Mouse (Mus musculus) embryonic facial prominence, embryonic 15.5 days (tissue): ENCODE data around the gene Chd9. TPM values are rescaled to one million over a fixed set of nuclear protein-coding genes. Genes with fewer than 3 reads are reported as not detected.
"Not testable (repeated sequence)": the region's sequence is repeated elsewhere in the genome, so short reads cannot be mapped to it uniquely, and the experiment has no call there.

Experiments used
- ATAC-seq: fragments of 200-750 bp; cut with Nextera tagmentation; 2 replicates; pipeline ENCODE4 v1.8.0; 2017; ENCODE audit warnings: low read depth, moderate TSS enrichment; ENCODE audit not compliant: insufficient number of reproducible peaks, low FRiP score, low TSS enrichment
- H3K27ac ChIP-seq: fragments of 300-500 bp; sonication (generic); replicated peaks from 2 replicates; pipeline ENCODE4 v1.5.1; 2015; ENCODE audit warnings: mild to moderate bottlenecking, inconsistent platforms
- H3K27me3 ChIP-seq: fragments of 300-500 bp; sonication (generic); 2 replicates; pipeline ENCODE4 v1.6.1; 2015; ENCODE audit warnings: inconsistent platforms
- H3K36me3 ChIP-seq: fragments of 300-500 bp; sonication (generic); 2 replicates; pipeline ENCODE4 v1.6.1; 2015; ENCODE audit warnings: mild to moderate bottlenecking, inconsistent platforms
- H3K4me1 ChIP-seq: fragments of 300-500 bp; sonication (generic); 2 replicates; pipeline ENCODE4 v1.6.1; 2015; ENCODE audit warnings: inconsistent platforms
- H3K4me2 ChIP-seq: fragments of 300-500 bp; sonication (generic); replicated peaks from 2 replicates; pipeline ENCODE4 v1.6.1; 2015; ENCODE audit warnings: mild to moderate bottlenecking, inconsistent platforms
- H3K4me3 ChIP-seq: fragments of 300-500 bp; sonication (generic); replicated peaks from 2 replicates; pipeline ENCODE4 v1.5.1; 2015; ENCODE audit warnings: mild to moderate bottlenecking, inconsistent platforms
- H3K9ac ChIP-seq: fragments of 300-500 bp; sonication (generic); 2 replicates; pipeline ENCODE4 v1.6.1; 2015; ENCODE audit warnings: inconsistent platforms
- H3K9me3 ChIP-seq: fragments of 300-500 bp; sonication (generic); replicated peaks from 2 replicates; pipeline ENCODE4 v1.6.1; 2016; ENCODE audit warnings: inconsistent platforms
- WGBS: fragments of 180-500 bp; shearing (Covaris S2); methylation state at CpG from one replicate; pipeline ENCODE4 v1.1.7; 2015; 5-methylcytosine and 5-hydroxymethylcytosine counted together
- polyA plus RNA-seq: library from polyadenylated mRNA; unstranded; fragments of >200 nt; fragmentation: Nextera tagmentation; extraction: Ambion mirVana; gene quantifications from 2 replicates; pipeline ENCODE4 v1.2.1, GENCODE M21; 2015

Gene Chd9
- polyA plus RNA-seq, 1 experiment from 2014 or later: 139 TPM

- peaks cover 13% of the 10 kb centered on the region; the same call in 1 of the 2 replicates for H3K36me3 ChIP-seq
- 84% methylated on average over 1 of the region's 1 CpGs for WGBS
- ATAC-seq: no peak
- no peaks in the 10 kb centered on the region for H3K27me3 ChIP-seq
- H3K4me2 ChIP-seq: no peak overlapping the region
- H3K9ac ChIP-seq: no peak overlapping the region
- no peak overlapping the region for H3K4me3 ChIP-seq
- H3K9me3 ChIP-seq: no peaks in the 10 kb centered on the region
- no peaks in the 10 kb centered on the region for H3K4me1 ChIP-seq
- H3K27ac ChIP-seq: no peak overlapping the region
Measured at GRCm38 (mm10) chr8:90928412-90928811, 100.3 kb downstream of the Chd9 start.

GRCm38 (mm10) chr8:90930125-90930524 is 102.0 kb downstream of the Chd9 start:
- not testable (repeated sequence) for H3K4me3 ChIP-seq, H3K9me3 ChIP-seq, H3K27ac ChIP-seq, H3K27me3 ChIP-seq, H3K4me2 ChIP-seq, H3K9ac ChIP-seq, ATAC-seq, H3K4me1 ChIP-seq
- H3K36me3 ChIP-seq: peaks cover 16% of the 10 kb centered on the region; the same call in 1 of the 2 replicates

GRCm38 (mm10) chr8:90932934-90933333 is 104.8 kb downstream of the Chd9 start:
- WGBS: 60% methylated on average over 11 of the region's 11 CpGs
- H3K4me3 ChIP-seq: no peak overlapping the region

GRCm38 (mm10) chr8:90934786-90935185 is 106.6 kb downstream of the Chd9 start:
- H3K4me1 ChIP-seq: no peaks in the 10 kb centered on the region
- H3K9ac ChIP-seq: no peak overlapping the region
- no peak overlapping the region for H3K4me2 ChIP-seq
- ATAC-seq: no peak
- H3K36me3 ChIP-seq: peaks cover 25% of the 10 kb centered on the region; the same call in 1 of the 2 replicates
- H3K27ac ChIP-seq: no peak overlapping the region
- no peaks in the 10 kb centered on the region for H3K9me3 ChIP-seq
- 95% methylated on average over 1 of the region's 1 CpGs for WGBS
- no peak overlapping the region for H3K4me3 ChIP-seq
- H3K27me3 ChIP-seq: no peaks in the 10 kb centered on the region

More at GRCm38 (mm10) chr8:90932934-90933333, 104.8 kb downstream of the Chd9 start:
- no peaks in the 10 kb centered on the region for H3K4me1 ChIP-seq
- H3K4me2 ChIP-seq: no peak overlapping the region
- ATAC-seq: no peak
- no peak overlapping the region for H3K27ac ChIP-seq
- H3K27me3 ChIP-seq: no peaks in the 10 kb centered on the region
- H3K9me3 ChIP-seq: no peaks in the 10 kb centered on the region
- peaks cover 25% of the 10 kb centered on the region; the same call in 1 of the 2 replicates for H3K36me3 ChIP-seq
- H3K9ac ChIP-seq: no peak overlapping the region

- WGBS: 51% methylated on average over 1 of the region's 1 CpGs
Measured at GRCm38 (mm10) chr8:90936840-90937239, 108.7 kb downstream of the Chd9 start.

GRCm38 (mm10) chr8:90938352-90938930 is 110.3 kb downstream of the Chd9 start:
- H3K36me3 ChIP-seq: peaks cover 13% of the 10 kb centered on the region; the same call in 1 of the 2 replicates
- WGBS: 76% methylated on average over 4 of the region's 4 CpGs
- H3K27ac ChIP-seq: no peak overlapping the region
- H3K9ac ChIP-seq: no peak overlapping the region
- no peak for ATAC-seq
- H3K9me3 ChIP-seq: no peaks in the 10 kb centered on the region
- H3K4me2 ChIP-seq: no peak overlapping the region
- no peaks in the 10 kb centered on the region for H3K4me1 ChIP-seq
- no peaks in the 10 kb centered on the region for H3K27me3 ChIP-seq
- no peak overlapping the region for H3K4me3 ChIP-seq

More at GRCm38 (mm10) chr8:90936840-90937239, 108.7 kb downstream of the Chd9 start:
- Histone ChIP-seq H3K9me3 (no peaks in the 10 kb centered on the region), H3K4me3 (no peak overlapping the region), H3K36me3 (peaks cover 27% of the 10 kb centered on the region; the same call in 1 of the 2 replicates), H3K27ac (no peak overlapping the region), H3K27me3 (no peaks in the 10 kb centered on the region), H3K4me1 (no peaks in the 10 kb centered on the region), H3K4me2 (no peak overlapping the region), H3K9ac (no peak overlapping the region)
- ATAC-seq: no peak

GRCm38 (mm10) chr8:90939867-90940266 is 111.7 kb downstream of the Chd9 start:
- H3K36me3 ChIP-seq: peaks cover 10% of the 10 kb centered on the region; the same call in 1 of the 2 replicates

GRCm38 (mm10) chr8:90943770-90944169 is 115.6 kb downstream of the Chd9 start:
- 69% methylated on average over 4 of the region's 4 CpGs for WGBS
- Histone ChIP-seq H3K9me3 (no peaks in the 10 kb centered on the region), H3K27ac (no peak overlapping the region), H3K4me1 (no peaks in the 10 kb centered on the region), H3K4me3 (no peak overlapping the region), H3K27me3 (no peaks in the 10 kb centered on the region), H3K9ac (no peak overlapping the region), H3K4me2 (no peak overlapping the region), H3K36me3 (0 out of 2 replicates have a peak, but pooled peaks cover 2% of the 10 kb centered on the region)
- ATAC-seq: no peak

More at GRCm38 (mm10) chr8:90939867-90940266, 111.7 kb downstream of the Chd9 start:
- Histone ChIP-seq H3K27ac (no peak overlapping the region), H3K9me3 (no peaks in the 10 kb centered on the region), H3K4me1 (no peaks in the 10 kb centered on the region), H3K4me2 (no peak overlapping the region), H3K9ac (no peak overlapping the region), H3K4me3 (no peak overlapping the region), H3K27me3 (no peaks in the 10 kb centered on the region)
- no peak for ATAC-seq
- 77% methylated on average over 1 of the region's 1 CpGs for WGBS

- H3K27me3 ChIP-seq: no peaks in the 10 kb centered on the region
- peaks cover 18% of the 10 kb centered on the region; the same call in 1 of the 2 replicates for H3K4me1 ChIP-seq
- peak overlapping the region; percentile 40 for H3K9ac ChIP-seq
- no peaks in the 10 kb centered on the region for H3K36me3 ChIP-seq
- WGBS: under 1% methylated on average over 21 of the region's 21 CpGs
- peak overlapping the region; percentile 52 for H3K4me3 ChIP-seq
- H3K9me3 ChIP-seq: no peaks in the 10 kb centered on the region
- peak overlapping the region; percentile 62 for H3K4me2 ChIP-seq
- ATAC-seq: peak; percentile 91
- H3K27ac ChIP-seq: peak overlapping the region; percentile 99
Measured at GRCm38 (mm10) chr8:90954802-90955760, 126.9 kb downstream of the Chd9 start.

GRCm38 (mm10) chr8:90955761-90956136 is 127.6 kb downstream of the Chd9 start:
- 0 out of 2 replicates have a peak, but pooled peaks cover 2% of the 10 kb centered on the region for H3K36me3 ChIP-seq
- peak overlapping the region; percentile 62 for H3K4me2 ChIP-seq
- H3K4me1 ChIP-seq: peaks cover 24% of the 10 kb centered on the region
- no peaks in the 10 kb centered on the region for H3K9me3 ChIP-seq
- H3K4me3 ChIP-seq: peak overlapping the region; percentile 52
- H3K27ac ChIP-seq: peak overlapping the region; percentile 99
- ATAC-seq: no peak
- no peaks in the 10 kb centered on the region for H3K27me3 ChIP-seq
- no peak overlapping the region for H3K9ac ChIP-seq

- WGBS: 25% methylated on average over 9 of the region's 9 CpGs
- Histone ChIP-seq H3K9ac (no peak overlapping the region), H3K36me3 (0 out of 2 replicates have a peak, but pooled peaks cover 2% of the 10 kb centered on the region), H3K27ac (peak overlapping the region; percentile 60; the same call in 1 of the 2 replicates), H3K4me1 (peaks cover 27% of the 10 kb centered on the region), H3K4me3 (peak overlapping the region; percentile 36), H3K4me2 (peak overlapping the region; percentile 47), H3K27me3 (no peaks in the 10 kb centered on the region), H3K9me3 (no peaks in the 10 kb centered on the region)
- no peak for ATAC-seq
Measured at GRCm38 (mm10) chr8:90956390-90956789, 128.2 kb downstream of the Chd9 start.
